Mouse (Mus musculus) liver, embryonic 14.5 days (tissue): ENCODE results near the gene Sfi1.

Experiments used
- CTCF ChIP-seq: IDR thresholded peaks from 2 replicates; pipeline ENCODE4 v1.5.1; 2016; ENCODE audit warnings: antibody characterized with exemption, low read depth, control low read depth
- EP300 ChIP-seq: IDR thresholded peaks from 2 replicates; pipeline ENCODE4 v1.6.1; 2016; ENCODE audit warnings: antibody characterized with exemption, low read depth

- no peak for TF ChIP-seq CTCF
- no peak for TF ChIP-seq EP300
Measured at GRCm38 (mm10) chr11:3193363-3193762, at the start of gene Sfi1.
